Mouse (Mus musculus): ENCODE measurements around the gene Vwf.

Vwf gene

GRCm38 (mm10) chr6:125540826-125541225, 5.7 kb upstream of the Vwf start:
- in situ Hi-C loops (cut with MboI, MseI): loop anchor here (5.0 kb wide), 2 partner anchors 39 to 61 kb away; no protein-coding TSS in a partner anchor

GRCm38 (mm10) chr6:125541296-125541695, 5.3 kb upstream of the Vwf start:
- in situ Hi-C loops (cut with MboI, MseI): loop anchor here (5.0 kb wide), 2 partner anchors 39 to 61 kb away; no protein-coding TSS in a partner anchor

- in situ Hi-C loops (cut with MboI, MseI): no loop called here
Measured at GRCm38 (mm10) chr6:125548406-125548805, 1.8 kb downstream of the Vwf start.

GRCm38 (mm10) chr6:125550172-125550571, 3.6 kb downstream of the Vwf start:
- in situ Hi-C loops (cut with MboI, MseI): no loop called here

GRCm38 (mm10) chr6:125552760-125553159, 6.2 kb downstream of the Vwf start:
- in situ Hi-C loops (cut with MboI, MseI): no loop called here

GRCm38 (mm10) chr6:125553551-125553950, 7.0 kb downstream of the Vwf start:
- in situ Hi-C loops (cut with MboI, MseI): no loop called here

GRCm38 (mm10) chr6:125558831-125559230, 12.3 kb downstream of the Vwf start:
- in situ Hi-C loops (cut with MboI, MseI): loop anchor here in 1 of 2 experiments (5.0 kb wide), 1 partner anchor 57 kb away; no protein-coding TSS in a partner anchor

- in situ Hi-C loops (cut with MboI, MseI): no loop called here
Measured at GRCm38 (mm10) chr6:125561031-125561430, 14.5 kb downstream of the Vwf start.

- in situ Hi-C loops (cut with MboI, MseI): no loop called here
Measured at GRCm38 (mm10) chr6:125561521-125561920, 14.9 kb downstream of the Vwf start.

GRCm38 (mm10) chr6:125564812-125565281, 18.3 kb downstream of the Vwf start:
- in situ Hi-C loops (cut with MboI, MseI): no loop called here

- in situ Hi-C loops (cut with MboI, MseI): no loop called here
Measured at GRCm38 (mm10) chr6:125565326-125565725, 18.8 kb downstream of the Vwf start.

- in situ Hi-C loops (cut with MboI, MseI): no loop called here
Measured at GRCm38 (mm10) chr6:125566656-125567055, 20.1 kb downstream of the Vwf start.

GRCm38 (mm10) chr6:125568381-125568780, 21.8 kb downstream of the Vwf start:
- in situ Hi-C loops (cut with MboI, MseI): no loop called here

- in situ Hi-C loops (cut with MboI, MseI): no loop called here
Measured at GRCm38 (mm10) chr6:125572291-125573188, 26.0 kb downstream of the Vwf start.

GRCm38 (mm10) chr6:125573189-125573928, 26.8 kb downstream of the Vwf start:
- in situ Hi-C loops (cut with MboI, MseI): no loop called here

- in situ Hi-C loops (cut with MboI, MseI): no loop called here
Measured at GRCm38 (mm10) chr6:125575080-125575479, 28.5 kb downstream of the Vwf start.

- in situ Hi-C loops (cut with MboI, MseI): no loop called here
Measured at GRCm38 (mm10) chr6:125577301-125577700, 30.7 kb downstream of the Vwf start.

GRCm38 (mm10) chr6:125577882-125578646, 31.5 kb downstream of the Vwf start:
- in situ Hi-C loops (cut with MboI, MseI): no loop called here

GRCm38 (mm10) chr6:125578647-125579011, 32.1 kb downstream of the Vwf start:
- in situ Hi-C loops (cut with MboI, MseI): no loop called here

- in situ Hi-C loops (cut with MboI, MseI): no loop called here
Measured at GRCm38 (mm10) chr6:125579864-125580263, 33.3 kb downstream of the Vwf start.

- in situ Hi-C loops (cut with MboI, MseI): no loop called here
Measured at GRCm38 (mm10) chr6:125583666-125584065, 37.1 kb downstream of the Vwf start.

- in situ Hi-C loops (cut with MboI, MseI): no loop called here
Measured at GRCm38 (mm10) chr6:125584266-125584665, 37.7 kb downstream of the Vwf start.
